Mouse (Mus musculus) olfactory bulb, adult 2 months (tissue): ENCODE data around the gene Plekhb1.

ENCODE experiments used
- CTCF ChIP-seq: fragments of 200-500 bp; IDR thresholded peaks from 2 replicates; pipeline ENCODE4 v1.5.1; 2012; ENCODE audit warnings: low read depth, mild to moderate bottlenecking, low read length, moderate library complexity; ENCODE audit not compliant: insufficient read depth
- POLR2A ChIP-seq: fragments of 200-500 bp; IDR thresholded peaks from 2 replicates; pipeline ENCODE4 v1.6.1; 2012; ENCODE audit warnings: mild to moderate bottlenecking, low read depth, low read length, moderate library complexity; ENCODE audit not compliant: insufficient read depth

- TF ChIP-seq CTCF (no peak), POLR2A (no peak)
Observed at GRCm38 (mm10) chr7:100651011-100651410, 11.2 kb downstream of the Plekhb1 start.
